Mouse (Mus musculus) midbrain, embryonic 11.5 days (tissue): ENCODE data around the gene Chil1. TPM values are rescaled to one million over a fixed set of nuclear protein-coding genes. Genes with fewer than 3 reads are reported as not detected.

Source experiments
- ATAC-seq: fragments of 200-750 bp; cut with Nextera tagmentation; 2 replicates; pipeline ENCODE4 v1.8.0; 2017; ENCODE audit warnings: moderate TSS enrichment, moderate library complexity; ENCODE audit not compliant: low FRiP score
- DNase-seq: peaks from one replicate; pipeline ENCODE4 v3.0.0; 2015; ENCODE audit warnings: low spot score; ENCODE audit errors: missing footprints
- H3K27ac ChIP-seq: fragments of 300-500 bp; sonication (generic); 2 replicates; pipeline ENCODE4 v1.5.1; 2014; ENCODE audit warnings: low read depth, low read length
- H3K27me3 ChIP-seq: fragments of 300-500 bp; sonication (generic); 2 replicates; pipeline ENCODE4 v1.6.1; 2014; ENCODE audit warnings: mild to moderate bottlenecking, low read length, moderate library complexity, mixed read lengths; ENCODE audit not compliant: control insufficient read depth, insufficient read depth
- H3K36me3 ChIP-seq: fragments of 300-500 bp; sonication (generic); 2 replicates; pipeline ENCODE4 v1.6.1; 2014; ENCODE audit warnings: mild to moderate bottlenecking, low read length, moderate library complexity, mixed read lengths; ENCODE audit not compliant: control insufficient read depth, insufficient read depth
- H3K4me1 ChIP-seq: fragments of 300-500 bp; sonication (generic); 2 replicates; pipeline ENCODE4 v1.6.1; 2014; ENCODE audit warnings: low read length; ENCODE audit not compliant: control insufficient read depth, insufficient read depth
- H3K4me2 ChIP-seq: fragments of 300-500 bp; sonication (generic); 2 replicates; pipeline ENCODE4 v1.6.1; 2014; ENCODE audit warnings: mild to moderate bottlenecking, moderate library complexity
- H3K4me3 ChIP-seq: fragments of 300-500 bp; sonication (generic); 2 replicates; pipeline ENCODE4 v1.5.1; 2014; ENCODE audit warnings: low read depth, low read length
- H3K9ac ChIP-seq: fragments of 300-500 bp; sonication (generic); 2 replicates; pipeline ENCODE4 v1.6.1; 2014; ENCODE audit warnings: low read length
- H3K9me3 ChIP-seq: fragments of 300-500 bp; sonication (generic); 2 replicates; pipeline ENCODE4 v1.6.1; 2016; ENCODE audit warnings: low read length; ENCODE audit not compliant: control insufficient read depth
- WGBS: fragments of 180-500 bp; shearing (Covaris S2); extraction: QIAGEN DNeasy Blood & Tissue Kit; methylation state at CpG from one replicate; pipeline ENCODE4 v1.1.7; 2014; 5-methylcytosine and 5-hydroxymethylcytosine counted together
- polyA plus RNA-seq: library from polyadenylated mRNA; unstranded; fragments of >200 nt; fragmentation: Nextera tagmentation; extraction: Ambion mirVana; gene quantifications from 2 replicates; pipeline ENCODE4 v1.2.1, GENCODE M21; 2014

Chil1 gene
- polyA plus RNA-seq, 1 experiment from 2014 or later = 1.8 TPM

- no peaks in the 10 kb centered on the region for H3K9me3 ChIP-seq
- H3K27ac ChIP-seq = no peak overlapping the region
- H3K9ac ChIP-seq = no peak overlapping the region
- ATAC-seq (no peak), DNase-seq (no peak)
- H3K36me3 ChIP-seq = no peaks in the 10 kb centered on the region
- H3K4me1 ChIP-seq = peaks cover 9% of the 10 kb centered on the region
- no peak overlapping the region for H3K4me3 ChIP-seq
- no peak overlapping the region for H3K4me2 ChIP-seq
- H3K27me3 ChIP-seq = no peaks in the 10 kb centered on the region
- 74% methylated on average over 3 of the region's 3 CpGs for WGBS
Measured at GRCm38 (mm10) chr1:134217942-134218341, 36.0 kb downstream of the Chil1 start.

GRCm38 (mm10) chr1:134219608-134220007, 37.6 kb downstream of the Chil1 start:
- Histone ChIP-seq H3K4me3 (no peak overlapping the region), H3K27ac (no peak overlapping the region), H3K4me1 (peaks cover 9% of the 10 kb centered on the region), H3K9me3 (no peaks in the 10 kb centered on the region), H3K36me3 (no peaks in the 10 kb centered on the region), H3K27me3 (no peaks in the 10 kb centered on the region), H3K9ac (no peak overlapping the region), H3K4me2 (no peak overlapping the region)
- WGBS = 71% methylated on average over 5 of the region's 5 CpGs
- DNase-seq (no peak), ATAC-seq (no peak)

- Histone ChIP-seq H3K4me1 (0 out of 2 replicates have a peak, but pooled peaks cover 1% of the 10 kb centered on the region), H3K4me2 (no peak overlapping the region), H3K4me3 (no peak overlapping the region), H3K27ac (no peak overlapping the region), H3K9ac (no peak overlapping the region), H3K9me3 (no peaks in the 10 kb centered on the region), H3K36me3 (no peaks in the 10 kb centered on the region), H3K27me3 (no peaks in the 10 kb centered on the region)
- 95% methylated on average over 1 of the region's 1 CpGs for WGBS
- DNase-seq (no peak), ATAC-seq (no peak)
Measured at GRCm38 (mm10) chr1:134221172-134221571, 39.2 kb downstream of the Chil1 start.

GRCm38 (mm10) chr1:134222122-134223055, 40.4 kb downstream of the Chil1 start:
- no peak for DNase-seq
- no peaks in the 10 kb centered on the region for H3K4me1 ChIP-seq
- H3K9ac ChIP-seq = no peak overlapping the region
- no peak overlapping the region for H3K4me3 ChIP-seq
- no peaks in the 10 kb centered on the region for H3K36me3 ChIP-seq
- no peak overlapping the region for H3K4me2 ChIP-seq
- ATAC-seq = no peak
- H3K27me3 ChIP-seq = no peaks in the 10 kb centered on the region
- H3K9me3 ChIP-seq = no peaks in the 10 kb centered on the region
- H3K27ac ChIP-seq = no peak overlapping the region
- 73% methylated on average over 8 of the region's 8 CpGs for whole genome bisulfite sequencing

- 88% methylated on average over 12 of the region's 12 CpGs for WGBS
- no peak for ATAC-seq
Measured at GRCm38 (mm10) chr1:134224649-134225227, 42.8 kb downstream of the Chil1 start.

GRCm38 (mm10) chr1:134225375-134225774, 43.4 kb downstream of the Chil1 start:
- Histone ChIP-seq H3K9me3 (no peaks in the 10 kb centered on the region), H3K9ac (no peak overlapping the region), H3K27me3 (no peaks in the 10 kb centered on the region), H3K4me1 (no peaks in the 10 kb centered on the region), H3K36me3 (no peaks in the 10 kb centered on the region), H3K4me3 (no peak overlapping the region), H3K4me2 (no peak overlapping the region), H3K27ac (no peak overlapping the region)
- 93% methylated on average over 5 of the region's 5 CpGs for WGBS
- DNase-seq (no peak), ATAC-seq (no peak)

More at GRCm38 (mm10) chr1:134224649-134225227, 42.8 kb downstream of the Chil1 start:
- H3K4me2 ChIP-seq = no peak overlapping the region
- H3K4me1 ChIP-seq = no peaks in the 10 kb centered on the region
- H3K27ac ChIP-seq = no peak overlapping the region
- H3K4me3 ChIP-seq = no peak overlapping the region
- no peak overlapping the region for H3K9ac ChIP-seq
- no peak for DNase-seq
- no peaks in the 10 kb centered on the region for H3K36me3 ChIP-seq
- no peaks in the 10 kb centered on the region for H3K9me3 ChIP-seq
- no peaks in the 10 kb centered on the region for H3K27me3 ChIP-seq

GRCm38 (mm10) chr1:134226739-134227138, 44.8 kb downstream of the Chil1 start:
- no peak for ATAC-seq

GRCm38 (mm10) chr1:134229806-134230575, 48.0 kb downstream of the Chil1 start:
- ATAC-seq (no peak), DNase-seq (no peak)
- peaks cover 20% of the 10 kb centered on the region for H3K27me3 ChIP-seq
- H3K4me2 ChIP-seq = no peak overlapping the region
- H3K27ac ChIP-seq = no peak overlapping the region
- no peaks in the 10 kb centered on the region for H3K9me3 ChIP-seq
- WGBS = 68% methylated on average over 5 of the region's 5 CpGs
- H3K36me3 ChIP-seq = no peaks in the 10 kb centered on the region
- no peak overlapping the region for H3K9ac ChIP-seq
- peaks cover 3% of the 10 kb centered on the region; the same call in 1 of the 2 replicates for H3K4me1 ChIP-seq
- no peak overlapping the region for H3K4me3 ChIP-seq

More at GRCm38 (mm10) chr1:134226739-134227138, 44.8 kb downstream of the Chil1 start:
- no peak overlapping the region for H3K27ac ChIP-seq
- no peak overlapping the region for H3K9ac ChIP-seq
- no peak for DNase-seq
- H3K4me2 ChIP-seq = no peak overlapping the region
- H3K4me3 ChIP-seq = no peak overlapping the region
- no peaks in the 10 kb centered on the region for H3K36me3 ChIP-seq
- H3K9me3 ChIP-seq = no peaks in the 10 kb centered on the region
- H3K27me3 ChIP-seq = no peaks in the 10 kb centered on the region
- no peaks in the 10 kb centered on the region for H3K4me1 ChIP-seq
- 84% methylated on average over 8 of the region's 8 CpGs for WGBS
